1 mouse cellular context compared by ENCODE assay signal in the genomic region with DNA sequence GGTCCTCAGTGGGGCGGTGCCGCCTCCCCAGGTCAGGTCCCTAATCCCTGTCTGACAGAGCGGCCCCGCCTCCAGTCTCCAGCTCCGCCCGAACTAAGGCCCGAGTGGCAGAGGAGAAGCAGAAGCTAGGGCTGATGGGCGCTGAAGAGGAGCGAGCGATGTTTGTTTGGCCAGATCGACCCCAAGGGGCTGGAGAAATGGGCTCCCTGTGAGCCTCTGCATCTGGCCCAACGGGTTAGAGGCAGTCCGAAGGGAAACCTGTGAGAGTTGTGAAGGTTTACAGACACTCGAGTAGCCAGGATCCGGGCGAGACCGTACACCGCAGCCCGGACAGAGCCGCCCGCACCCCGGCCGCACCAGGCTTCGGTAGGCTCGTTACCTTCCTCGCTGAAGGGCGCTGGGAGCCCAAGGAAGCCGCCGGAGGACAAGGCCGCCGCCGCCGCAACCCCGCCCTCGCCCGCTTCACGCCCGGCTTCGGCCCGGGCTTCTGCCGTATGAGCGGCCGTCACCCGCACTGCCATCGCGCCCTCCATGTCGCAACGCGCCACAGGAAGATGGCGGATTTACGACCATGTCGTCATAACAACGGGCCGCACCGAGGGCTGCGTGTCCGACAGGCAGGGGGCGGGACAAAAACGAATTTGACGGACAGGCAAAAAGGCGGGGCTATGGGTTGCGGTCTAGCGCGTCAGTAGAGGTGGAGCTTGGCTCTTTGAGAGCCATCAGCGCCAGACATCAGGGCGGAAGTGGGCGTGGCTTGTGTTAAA.
TF ChIP-seq lines count a peak whose summit lies in the region.

No protein-coding gene starts in this region.

TF ChIP-seq in CH12.LX, 34 proteins besides CTCF, POLR2A, EP300 and RAD21:
- TF ChIP-seq USF2 (conservative IDR thresholded peaks at IDR 0.05; ENCODE audit: low read depth, low read length) (no peak), NELFE (IDR thresholded peaks at IDR 0.05; ENCODE audit: low read depth, low read length) (peak; percentile 83), NRF1 (IDR thresholded peaks at IDR 0.05; ENCODE audit: low read depth, low read length) (peak; percentile 60), SIN3A (IDR thresholded peaks at IDR 0.05; ENCODE audit: low read length) (no peak; the same call in 1 of the 2 replicates), ZC3H11A (IDR thresholded peaks at IDR 0.05; ENCODE audit: low read depth, low read length) (no peak), IRF4 (IDR thresholded peaks at IDR 0.05; ENCODE audit: low read depth, low read length) (peak; percentile 2), ELF1 (IDR thresholded peaks at IDR 0.05; ENCODE audit: low read depth, low read length) (peak; percentile 87), CHD2 (IDR thresholded peaks at IDR 0.05; ENCODE audit: low read length) (no peak), PAX5 (IDR thresholded peaks at IDR 0.05; ENCODE audit: low read length) (no peak), KAT2A (IDR thresholded peaks at IDR 0.05; ENCODE audit: insufficient replicate concordance, low read length) (peak; percentile 70; the same call in 1 of the 2 replicates), HCFC1 (IDR thresholded peaks at IDR 0.05; ENCODE audit: low read depth, low read length) (peak; percentile 83), CHD1 (IDR thresholded peaks at IDR 0.05; ENCODE audit: low read depth, low read length) (no peak), TCF12 (IDR thresholded peaks at IDR 0.05; ENCODE audit: low read depth, low read length) (peak; percentile 54; the same call in 1 of the 2 replicates), USF1 (IDR thresholded peaks at IDR 0.05; ENCODE audit: low read depth, low read length) (no peak), SMC3 (IDR thresholded peaks at IDR 0.05; ENCODE audit: low read depth, low read length) (no peak), ZMIZ1 (IDR thresholded peaks at IDR 0.05; ENCODE audit: low read depth, low read length) (peak; percentile 88), E2F4 (IDR thresholded peaks at IDR 0.05; ENCODE audit: insufficient replicate concordance, low read depth, low read length) (no peak), BHLHE40 (IDR thresholded peaks at IDR 0.05; ENCODE audit: low read depth, low read length) (no peak), MYC (IDR thresholded peaks at IDR 0.05; ENCODE audit: low read depth, low read length) (no peak; the same call in 1 of the 2 replicates), MXI1 (IDR thresholded peaks at IDR 0.05; ENCODE audit: low read depth, low read length) (peak; percentile 96), MEF2A (IDR thresholded peaks at IDR 0.05; ENCODE audit: borderline replicate concordance, low read depth, low read length) (peak; percentile 17; the same call in 1 of the 2 replicates), JUND (conservative IDR thresholded peaks at IDR 0.05; ENCODE audit: low read depth, low read length) (no peak), UBTF (IDR thresholded peaks at IDR 0.05; ENCODE audit: low read depth, low read length) (0 out of 2 replicates have a peak, but pooled peaks have one; percentile 59), POLR2AphosphoS2 (IDR thresholded peaks at IDR 0.05; ENCODE audit: low read depth, low read length) (no peak), ZKSCAN1 (IDR thresholded peaks at IDR 0.05; ENCODE audit: borderline replicate concordance, low read depth, low read length) (no peak), JUN (IDR thresholded peaks at IDR 0.05; ENCODE audit: insufficient read depth, low read depth, low read length) (no peak), ETS1 (conservative IDR thresholded peaks at IDR 0.05; ENCODE audit: low read depth, low read length) (no peak), TBP (conservative IDR thresholded peaks at IDR 0.05; ENCODE audit: low read depth, low read length) (0 out of 2 replicates have a peak, but pooled peaks have one; percentile 15), ZNF384 (IDR thresholded peaks at IDR 0.05; ENCODE audit: low read depth, low read length) (no peak), MAFK (IDR thresholded peaks at IDR 0.05; ENCODE audit: insufficient replicate concordance, low read length) (no peak), MAX (IDR thresholded peaks at IDR 0.05; ENCODE audit: low read length) (no peak; the same call in 1 of the 2 replicates), GABPA (IDR thresholded peaks at IDR 0.05; ENCODE audit: insufficient replicate concordance, low read depth, low read length) (no peak), MAZ (IDR thresholded peaks at IDR 0.05; ENCODE audit: low read depth, low read length) (no peak; the same call in 1 of the 2 replicates), RCOR1 (conservative IDR thresholded peaks at IDR 0.05; ENCODE audit: low read depth, low read length) (no peak)
